Mouse (Mus musculus) lung, embryonic 14.5 days (tissue): Measurements from ENCODE around the gene Aff3. TPM values are rescaled to one million over a fixed set of nuclear protein-coding genes. Genes with fewer than 3 reads are reported as not detected.

Experiments
- ATAC-seq: fragments of 200-750 bp; cut with Nextera tagmentation; 2 replicates; pipeline ENCODE4 v1.8.0; 2017; ENCODE audit warnings: mild to moderate bottlenecking, moderate TSS enrichment, moderate library complexity; ENCODE audit not compliant: insufficient read depth
- DNase-seq: peaks from one replicate; pipeline ENCODE4 v3.0.0-alpha.2; 2015
- H3K27ac ChIP-seq: fragments of 300-500 bp; sonication (generic); 2 replicates; pipeline ENCODE4 v1.5.1; 2014; ENCODE audit warnings: low read depth, mild to moderate bottlenecking, moderate library complexity
- H3K27me3 ChIP-seq: fragments of 300-500 bp; sonication (generic); 2 replicates; pipeline ENCODE4 v1.6.1; 2014; ENCODE audit warnings: low read length, control low read depth; ENCODE audit not compliant: insufficient read depth
- H3K36me3 ChIP-seq: fragments of 300-500 bp; sonication (generic); 2 replicates; pipeline ENCODE4 v1.6.1; 2014; ENCODE audit warnings: control low read depth; ENCODE audit not compliant: insufficient read depth
- H3K4me1 ChIP-seq: fragments of 300-500 bp; sonication (generic); 2 replicates; pipeline ENCODE4 v1.6.1; 2014; ENCODE audit warnings: antibody characterized with exemption, control low read depth; ENCODE audit not compliant: insufficient read depth
- H3K4me2 ChIP-seq: fragments of 300-500 bp; sonication (generic); 2 replicates; pipeline ENCODE4 v1.6.1; 2014; ENCODE audit warnings: mild to moderate bottlenecking
- H3K4me3 ChIP-seq: fragments of 300-500 bp; sonication (generic); 2 replicates; pipeline ENCODE4 v1.5.1; 2014; ENCODE audit warnings: low read depth, low read length
- H3K9ac ChIP-seq: fragments of 300-500 bp; sonication (generic); 2 replicates; pipeline ENCODE4 v1.6.1; 2014
- H3K9me3 ChIP-seq: fragments of 300-500 bp; sonication (generic); 2 replicates; pipeline ENCODE4 v1.6.1; 2016; ENCODE audit warnings: low read depth, low read length, control low read depth
- CTCF ChIP-seq: IDR thresholded peaks from 2 replicates; pipeline ENCODE4 v1.5.1; 2016; ENCODE audit warnings: antibody characterized with exemption, low read depth
- WGBS: fragments of 180-500 bp; shearing (Covaris S2); extraction: QIAGEN DNeasy Blood & Tissue Kit; methylation state at CpG from one replicate; pipeline ENCODE4 v1.1.7; 2014; 5-methylcytosine and 5-hydroxymethylcytosine counted together
- polyA plus RNA-seq: library from polyadenylated mRNA; unstranded; fragments of >200 nt; fragmentation: Nextera tagmentation; extraction: Ambion mirVana; gene quantifications from 2 replicates; pipeline ENCODE4 v1.2.1, GENCODE M21; 2014

Gene Aff3
- polyA plus RNA-seq, 1 experiment from 2014 or later = 15.2 TPM

- ATAC-seq (no peak), DNase-seq (no peak)
- H3K9ac ChIP-seq = no peak overlapping the region
- H3K27ac ChIP-seq = no peak overlapping the region
- H3K4me1 ChIP-seq = 0 out of 2 replicates have a peak, but pooled peaks cover 9% of the 10 kb centered on the region
- 62% methylated on average over 6 of the region's 6 CpGs for WGBS
- no peaks in the 10 kb centered on the region for H3K27me3 ChIP-seq
- TF ChIP-seq CTCF = no peak
- no peak overlapping the region for H3K4me2 ChIP-seq
- H3K9me3 ChIP-seq = no peaks in the 10 kb centered on the region
- H3K4me3 ChIP-seq = no peak overlapping the region
- H3K36me3 ChIP-seq = no peaks in the 10 kb centered on the region
These were observed 111.7 kb downstream of the Aff3 start for GRCm38 (mm10) chr1:38553090-38553489.

- no peak for DNase-seq
- Histone ChIP-seq H3K9me3 (no peaks in the 10 kb centered on the region), H3K27ac (no peak overlapping the region), H3K9ac (no peak overlapping the region), H3K4me3 (no peak overlapping the region), H3K36me3 (no peaks in the 10 kb centered on the region), H3K27me3 (no peaks in the 10 kb centered on the region), H3K4me1 (peaks cover 10% of the 10 kb centered on the region; the same call in 1 of the 2 replicates), H3K4me2 (no peak overlapping the region)
- ATAC-seq = no peak
- WGBS = 74% methylated on average over 13 of the region's 13 CpGs
- no peak for TF ChIP-seq CTCF
These were observed 114.2 kb downstream of the Aff3 start for GRCm38 (mm10) chr1:38550579-38550978.

GRCm38 (mm10) chr1:38548671-38549661 lies 115.8 kb downstream of the Aff3 start:
- Histone ChIP-seq H3K27ac (no peak overlapping the region), H3K9me3 (no peaks in the 10 kb centered on the region), H3K36me3 (no peaks in the 10 kb centered on the region), H3K4me3 (no peak overlapping the region), H3K27me3 (no peaks in the 10 kb centered on the region), H3K9ac (no peak overlapping the region), H3K4me1 (peaks cover 10% of the 10 kb centered on the region; the same call in 1 of the 2 replicates), H3K4me2 (no peak overlapping the region)
- DNase-seq = peak; percentile 29
- TF ChIP-seq CTCF = no peak
- 54% methylated on average over 8 of the region's 8 CpGs for WGBS
- ATAC-seq = no peak

GRCm38 (mm10) chr1:38547685-38548084 lies 117.1 kb downstream of the Aff3 start:
- ATAC-seq (no peak), DNase-seq (no peak)
- no peak overlapping the region for H3K27ac ChIP-seq
- H3K4me3 ChIP-seq = no peak overlapping the region
- TF ChIP-seq CTCF = no peak
- no peaks in the 10 kb centered on the region for H3K9me3 ChIP-seq
- peaks cover 10% of the 10 kb centered on the region; the same call in 1 of the 2 replicates for H3K4me1 ChIP-seq
- no peak overlapping the region for H3K4me2 ChIP-seq
- no peaks in the 10 kb centered on the region for H3K36me3 ChIP-seq
- WGBS = 84% methylated on average over 9 of the region's 9 CpGs
- H3K27me3 ChIP-seq = no peaks in the 10 kb centered on the region
- H3K9ac ChIP-seq = no peak overlapping the region

GRCm38 (mm10) chr1:38546696-38547095 lies 118.1 kb downstream of the Aff3 start:
- Histone ChIP-seq H3K36me3 (no peaks in the 10 kb centered on the region), H3K9me3 (no peaks in the 10 kb centered on the region), H3K4me1 (peaks cover 10% of the 10 kb centered on the region; the same call in 1 of the 2 replicates), H3K27me3 (no peaks in the 10 kb centered on the region), H3K9ac (no peak overlapping the region), H3K4me3 (no peak overlapping the region), H3K4me2 (no peak overlapping the region), H3K27ac (no peak overlapping the region)
- no peak for TF ChIP-seq CTCF
- DNase-seq (peak; percentile 16), ATAC-seq (no peak)
- 38% methylated on average over 7 of the region's 7 CpGs for WGBS

- Histone ChIP-seq H3K9me3 (no peaks in the 10 kb centered on the region), H3K4me2 (no peak overlapping the region), H3K27me3 (no peaks in the 10 kb centered on the region), H3K4me3 (no peak overlapping the region), H3K9ac (no peak overlapping the region), H3K4me1 (peaks cover 10% of the 10 kb centered on the region; the same call in 1 of the 2 replicates), H3K27ac (no peak overlapping the region), H3K36me3 (no peaks in the 10 kb centered on the region)
- no peak for TF ChIP-seq CTCF
- peak; percentile 72 for ATAC-seq
- 10% methylated on average over 12 of the region's 12 CpGs for WGBS
- DNase-seq = peak; percentile 73
These were observed 119.3 kb downstream of the Aff3 start for GRCm38 (mm10) chr1:38545282-38545945.

- no peaks in the 10 kb centered on the region for H3K27me3 ChIP-seq
- H3K4me3 ChIP-seq = no peak overlapping the region
- H3K4me2 ChIP-seq = no peak overlapping the region
- H3K9me3 ChIP-seq = no peaks in the 10 kb centered on the region
- no peaks in the 10 kb centered on the region for H3K36me3 ChIP-seq
- DNase-seq (no peak), ATAC-seq (no peak)
- H3K27ac ChIP-seq = no peak overlapping the region
- 28% methylated on average over 3 of the region's 3 CpGs for WGBS
- peaks cover 10% of the 10 kb centered on the region; the same call in 1 of the 2 replicates for H3K4me1 ChIP-seq
- no peak for TF ChIP-seq CTCF
- H3K9ac ChIP-seq = no peak overlapping the region
These were observed 120.3 kb downstream of the Aff3 start for GRCm38 (mm10) chr1:38544501-38544900.
